Mouse (Mus musculus) spleen, adult 2 months (tissue): ENCODE measurements at regions not wholly inside any gene's neighbourhood (a gene's known extent, or its start where the extent isn't known, plus 50 kb on each side); places are given as distances from the start of the nearest gene placed in this dataset.

Experiments
- DNase-seq, 2 experiments: peaks; one replicate each; pipeline versions ENCODE4 v3.0.0 to v3.0.0-alpha.2; 2012 to 2021; ENCODE audit warnings: low spot score in 2 of 2, low read depth in 1 of 2
- H3K27ac ChIP-seq: fragments of 200-500 bp; 2 replicates; pipeline ENCODE4 v1.5.1; 2012; ENCODE audit warnings: low read length, inconsistent platforms; ENCODE audit not compliant: insufficient read depth
- H3K27me3 ChIP-seq: fragments of 200-500 bp; 2 replicates; pipeline ENCODE4 v1.6.1; 2012; ENCODE audit warnings: mild to moderate bottlenecking, moderate library complexity, low read length, inconsistent platforms; ENCODE audit not compliant: control insufficient read depth, insufficient read depth
- H3K36me3 ChIP-seq: fragments of 200-500 bp; 2 replicates; pipeline ENCODE4 v1.6.1; 2012; ENCODE audit warnings: mild to moderate bottlenecking, low read length, inconsistent platforms; ENCODE audit not compliant: control insufficient read depth, insufficient read depth
- H3K4me1 ChIP-seq: fragments of 200-500 bp; 2 replicates; pipeline ENCODE4 v1.6.1; 2011; ENCODE audit warnings: inconsistent platforms; ENCODE audit not compliant: control insufficient read depth, insufficient read depth, insufficient read length
- H3K4me3 ChIP-seq: fragments of 200-500 bp; 2 replicates; pipeline ENCODE4 v1.5.1; 2011; ENCODE audit warnings: mild to moderate bottlenecking, inconsistent platforms; ENCODE audit not compliant: insufficient read depth, insufficient read length; ENCODE audit errors: extremely low read depth
- CTCF ChIP-seq: fragments of 200-500 bp; IDR thresholded peaks from 2 replicates; pipeline ENCODE4 v1.5.1; 2011; ENCODE audit warnings: mild to moderate bottlenecking, inconsistent platforms; ENCODE audit not compliant: insufficient read depth, insufficient read length, insufficient replicate concordance; ENCODE audit errors: extremely low read depth
- POLR2A ChIP-seq: fragments of 200-500 bp; IDR thresholded peaks from 2 replicates; pipeline ENCODE4 v1.6.1; 2011; ENCODE audit warnings: low read depth, low read length, inconsistent platforms
- WGBS: fragments of 180-500 bp; shearing (Covaris S2); methylation state at CpG from one replicate; pipeline ENCODE4 v1.1.7; 2018; 5-methylcytosine and 5-hydroxymethylcytosine counted together

- peak; percentile 49 to 73 for DNase-seq
- H3K27me3 ChIP-seq = no peaks in the 10 kb centered on the region
- no peaks in the 10 kb centered on the region for H3K36me3 ChIP-seq
- no peak overlapping the region for H3K27ac ChIP-seq
- WGBS = 64% methylated on average over 22 of the region's 22 CpGs
- H3K4me3 ChIP-seq = no peak overlapping the region
- H3K4me1 ChIP-seq = no peaks in the 10 kb centered on the region
- no peak for TF ChIP-seq POLR2A
- peak; percentile 60; the same call in 1 of the 2 replicates for TF ChIP-seq CTCF
Measured at GRCm38 (mm10) chr13:107113949-107114690, 92.2 kb upstream of the Kif2a start.

DNA sequence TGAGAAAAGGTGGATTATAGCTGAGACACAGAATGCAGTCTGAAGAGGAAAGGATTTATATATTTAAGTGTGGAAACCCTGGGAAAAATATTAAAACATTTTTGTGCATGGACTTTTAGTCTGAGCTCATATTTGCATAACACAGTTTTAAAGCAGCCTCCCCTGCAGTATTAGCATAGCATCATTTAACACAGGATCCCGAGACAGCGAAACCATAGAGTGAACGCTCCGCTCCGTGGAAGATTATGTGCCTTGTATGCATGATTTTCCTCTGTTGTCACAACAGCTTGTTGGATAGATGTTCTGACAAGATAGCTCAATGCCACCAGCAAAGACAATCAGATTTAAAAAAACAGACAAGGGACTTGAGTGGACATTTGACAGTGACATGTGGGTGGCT lies 86.1 kb upstream of the Kif2a start:
- TF ChIP-seq POLR2A (no peak), CTCF (no peak)
- Histone ChIP-seq H3K27me3 (no peaks in the 10 kb centered on the region), H3K36me3 (no peaks in the 10 kb centered on the region), H3K4me1 (no peaks in the 10 kb centered on the region), H3K27ac (no peak overlapping the region), H3K4me3 (no peak overlapping the region)
- WGBS = 94% methylated on average over 5 of the region's 5 CpGs
- DNase-seq = no peak

GRCm38 (mm10) chr13:107107572-107107971 lies 85.6 kb upstream of the Kif2a start:
- Histone ChIP-seq H3K4me1 (no peaks in the 10 kb centered on the region), H3K36me3 (no peaks in the 10 kb centered on the region), H3K4me3 (no peak overlapping the region), H3K27me3 (no peaks in the 10 kb centered on the region), H3K27ac (no peak overlapping the region)
- no peak for DNase-seq
- 74% methylated on average over 9 of the region's 9 CpGs for WGBS
- TF ChIP-seq CTCF (no peak), POLR2A (no peak)

DNA sequence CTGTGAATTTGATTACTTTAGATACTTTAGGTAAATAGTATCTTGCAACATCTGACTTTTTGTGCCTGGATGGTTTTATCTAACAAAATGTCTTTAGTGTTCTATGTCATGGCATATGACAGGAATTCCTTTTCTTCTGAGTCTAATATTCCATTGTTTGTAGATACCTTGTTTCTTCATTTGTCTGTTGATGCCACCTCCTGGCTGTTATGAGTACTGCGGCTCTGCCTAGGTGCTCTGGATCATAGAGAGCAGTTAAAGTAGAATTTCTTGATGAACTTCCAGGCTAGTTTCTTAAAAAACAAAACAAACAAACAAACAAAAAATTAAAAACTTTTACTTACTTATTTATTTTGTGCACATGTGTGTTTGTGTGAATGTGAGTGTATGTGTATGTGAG lies 83.6 kb upstream of the Kif2a start:
- peak in 1 of 2 experiments; percentile 58 for DNase-seq

GRCm38 (mm10) chr13:107101598-107101997 lies 79.7 kb upstream of the Kif2a start:
- Histone ChIP-seq H3K4me3 (peak overlapping the region; percentile 45), H3K27me3 (no peaks in the 10 kb centered on the region), H3K36me3 (no peaks in the 10 kb centered on the region), H3K27ac (no peak overlapping the region), H3K4me1 (peaks cover 5% of the 10 kb centered on the region; the same call in 1 of the 2 replicates)
- 10% methylated on average over 13 of the region's 13 CpGs for WGBS
- DNase-seq = peak; percentile 59 to 83
- TF ChIP-seq POLR2A (no peak), CTCF (peak; percentile 82; the same call in 1 of the 2 replicates)

More for the DNA sequence above, 83.6 kb upstream of the Kif2a start:
- no peak for TF ChIP-seq POLR2A
- peak; percentile 9; the same call in 1 of the 2 replicates for TF ChIP-seq CTCF
- Histone ChIP-seq H3K27ac (no peak overlapping the region), H3K4me3 (no peak overlapping the region), H3K4me1 (peaks cover 4% of the 10 kb centered on the region; the same call in 1 of the 2 replicates), H3K36me3 (no peaks in the 10 kb centered on the region), H3K27me3 (no peaks in the 10 kb centered on the region)
- 46% methylated on average over 1 of the region's 1 CpGs for WGBS

DNA sequence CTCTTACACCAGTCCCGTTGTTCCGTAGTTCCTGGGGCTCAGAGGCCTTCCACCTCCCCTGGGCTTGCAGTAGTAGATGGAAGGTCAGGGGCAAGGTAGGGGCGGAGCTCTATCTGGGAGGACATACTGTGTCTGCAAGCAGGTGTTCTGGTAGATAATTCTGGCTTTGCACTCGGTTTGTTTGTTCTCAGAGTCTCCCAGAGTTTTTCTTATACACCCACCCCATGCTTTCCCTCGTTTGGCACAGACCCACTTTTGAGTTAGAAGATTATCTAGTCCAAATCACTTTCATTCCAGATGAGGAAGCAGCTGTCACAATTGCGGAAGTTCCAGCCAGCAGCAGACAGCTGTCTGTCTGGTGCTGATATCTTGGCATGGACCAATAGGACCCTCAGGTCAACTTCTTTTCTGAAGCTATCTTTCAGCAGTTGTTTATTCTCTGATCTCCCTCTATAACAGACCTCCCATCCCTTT lies 79.0 kb upstream of the Kif2a start:
- TF ChIP-seq POLR2A = no peak
- no peak for TF ChIP-seq CTCF
- Histone ChIP-seq H3K27ac (no peak overlapping the region), H3K4me3 (no peak overlapping the region), H3K4me1 (peaks cover 6% of the 10 kb centered on the region; the same call in 1 of the 2 replicates), H3K27me3 (no peaks in the 10 kb centered on the region), H3K36me3 (no peaks in the 10 kb centered on the region)
- 30% methylated on average over 6 of the region's 6 CpGs for WGBS
- DNase-seq = peak in 1 of 2 experiments; percentile 11

GRCm38 (mm10) chr13:107100116-107100515 lies 78.2 kb upstream of the Kif2a start:
- Histone ChIP-seq H3K4me3 (no peak overlapping the region; the same call in 1 of the 2 replicates), H3K27ac (no peak overlapping the region), H3K27me3 (no peaks in the 10 kb centered on the region), H3K4me1 (peaks cover 13% of the 10 kb centered on the region; the same call in 1 of the 2 replicates), H3K36me3 (no peaks in the 10 kb centered on the region)
- 82% methylated on average over 3 of the region's 3 CpGs for WGBS
- TF ChIP-seq CTCF (no peak), POLR2A (no peak)
- DNase-seq = no peak
